Mouse (Mus musculus) limb, embryonic 10.5 days (tissue): Measurements from ENCODE around the gene Cryzl1. TPM values are rescaled to one million over a fixed set of nuclear protein-coding genes. Genes with fewer than 3 reads are reported as not detected.
"Not testable (repeated sequence)": the region's sequence is repeated elsewhere in the genome, so short reads cannot be mapped to it uniquely, and the experiment has no call there.

Experiments
- DNase-seq: peaks from one replicate; pipeline ENCODE4 v3.0.0-alpha.2; 2017; ENCODE audit warnings: low spot score
- H3K27ac ChIP-seq: fragments of 300-500 bp; sonication (generic); 2 replicates; pipeline ENCODE4 v1.5.1; 2016; ENCODE audit warnings: mild to moderate bottlenecking
- H3K27me3 ChIP-seq: fragments of 300-500 bp; sonication (generic); 2 replicates; pipeline ENCODE4 v1.6.1; 2016; ENCODE audit warnings: low read depth, mild to moderate bottlenecking; ENCODE audit not compliant: poor library complexity, severe bottlenecking
- H3K36me3 ChIP-seq: fragments of 300-500 bp; sonication (generic); 2 replicates; pipeline ENCODE4 v1.6.1; 2016; ENCODE audit warnings: mild to moderate bottlenecking, moderate library complexity
- H3K4me1 ChIP-seq: fragments of 300-500 bp; sonication (generic); 2 replicates; pipeline ENCODE4 v1.6.1; 2016
- H3K4me3 ChIP-seq: fragments of 300-500 bp; sonication (generic); 2 replicates; pipeline ENCODE4 v1.5.1; 2016; ENCODE audit warnings: mild to moderate bottlenecking, moderate library complexity
- H3K9me3 ChIP-seq: fragments of 300-500 bp; sonication (generic); replicated peaks from 2 replicates; pipeline ENCODE4 v1.6.1; 2016; ENCODE audit warnings: mild to moderate bottlenecking
- WGBS: fragments of 180-500 bp; shearing (Covaris S2); methylation state at CpG from one replicate; pipeline ENCODE4 v1.1.7; 2016; 5-methylcytosine and 5-hydroxymethylcytosine counted together
- polyA plus RNA-seq: library from polyadenylated mRNA; unstranded; fragments of >200 nt; fragmentation: Nextera tagmentation; extraction: Ambion mirVana; gene quantifications from 2 replicates; pipeline ENCODE4 v1.2.1, GENCODE M21; 2016

Gene Cryzl1
- polyA plus RNA-seq, 1 experiment from 2014 or later, result 61.3 TPM

DNA sequence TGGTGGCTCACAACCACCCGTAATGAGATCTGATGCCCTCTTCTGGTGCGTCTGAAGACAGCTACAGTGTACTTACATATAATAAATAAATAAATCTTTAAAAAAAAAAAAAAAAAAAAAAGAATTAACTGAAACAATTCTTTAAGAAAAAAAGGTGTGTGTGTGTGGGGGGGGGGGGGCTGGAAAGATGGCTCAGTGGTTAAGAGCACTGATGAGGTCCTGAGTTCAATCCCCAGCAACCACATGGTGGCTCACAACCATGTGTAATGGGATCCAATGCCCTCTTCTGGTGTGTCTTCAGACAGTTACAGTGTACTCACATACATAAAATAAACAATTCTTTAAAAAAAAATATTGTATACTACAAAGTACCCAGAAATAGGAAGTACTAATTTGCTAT, 83.4 kb downstream of the Cryzl1 start:
- H3K9me3 ChIP-seq, H3K27me3 ChIP-seq, DNase-seq, H3K27ac ChIP-seq: not testable (repeated sequence)
- H3K4me1 ChIP-seq, result peaks cover 12% of the 10 kb centered on the region
- H3K4me3 ChIP-seq, result peak overlapping the region; percentile 88
- 88% methylated on average over 1 of the region's 2 CpGs for WGBS
- peaks cover 33% of the 10 kb centered on the region for H3K36me3 ChIP-seq

GRCm38 (mm10) chr16:91644901-91645300, 83.9 kb downstream of the Cryzl1 start:
- Histone ChIP-seq H3K36me3 (peaks cover 35% of the 10 kb centered on the region), H3K4me1 (peaks cover 12% of the 10 kb centered on the region), H3K4me3 (no peak overlapping the region), H3K27ac (no peak overlapping the region), H3K27me3 (no peaks in the 10 kb centered on the region), H3K9me3 (no peaks in the 10 kb centered on the region)
- DNase-seq, result no peak
- 86% methylated on average over 2 of the region's 2 CpGs for WGBS

GRCm38 (mm10) chr16:91640171-91640570, 88.6 kb downstream of the Cryzl1 start:
- no peaks in the 10 kb centered on the region for H3K4me1 ChIP-seq
- no peak overlapping the region for H3K27ac ChIP-seq
- 94% methylated on average over 8 of the region's 8 CpGs for WGBS
- H3K36me3 ChIP-seq, result peaks cover 83% of the 10 kb centered on the region
- DNase-seq, result no peak
- H3K27me3 ChIP-seq, result no peaks in the 10 kb centered on the region
- H3K4me3 ChIP-seq, result no peak overlapping the region
- no peaks in the 10 kb centered on the region for H3K9me3 ChIP-seq

GRCm38 (mm10) chr16:91639636-91640035, 89.1 kb downstream of the Cryzl1 start:
- Histone ChIP-seq H3K27ac (no peak overlapping the region), H3K27me3 (no peaks in the 10 kb centered on the region), H3K4me3 (no peak overlapping the region), H3K9me3 (no peaks in the 10 kb centered on the region), H3K36me3 (peaks cover 88% of the 10 kb centered on the region), H3K4me1 (no peaks in the 10 kb centered on the region)
- no peak for DNase-seq
- WGBS, result 98% methylated on average over 2 of the region's 2 CpGs

Other genes with a start within 250 kb of the Cryzl1 start
- gene Ifnar1, start 243.7 kb downstream of the Cryzl1 start, polyA plus RNA-seq, result 53.8 and 61.4 TPM in 2 replicates
- 24.1 and 32.9 TPM in 2 replicates for gene Ifngr2, start 181.9 kb downstream of the Cryzl1 start, polyA plus RNA-seq
- 19.8 and 25.7 TPM in 2 replicates for gene Tmem50b, start 131.2 kb downstream of the Cryzl1 start, polyA plus RNA-seq
- gene Dnajc28, start 109.9 kb downstream of the Cryzl1 start, polyA plus RNA-seq, result 3.0 and 4.6 TPM in 2 replicates
- gene Gart, start 82.0 kb downstream of the Cryzl1 start, polyA plus RNA-seq, result 178 and 199 TPM in 2 replicates
- gene Son, start 81.5 kb downstream of the Cryzl1 start, polyA plus RNA-seq, result 105 and 122 TPM in 2 replicates
- 41.0 and 43.2 TPM in 2 replicates for gene Donson, start 40.2 kb downstream of the Cryzl1 start, polyA plus RNA-seq
- 33.1 and 34.5 TPM in 2 replicates for gene Itsn1, start 306 bp upstream of the Cryzl1 start, polyA plus RNA-seq